ENCODE assay signal across 25 mouse cellular contexts in genomic region chr14:26297055-26297454, GRCm38 (mm10). TPM values are rescaled to one million over a fixed set of nuclear protein-coding genes. Genes with fewer than 3 reads are reported as not detected.
DNase-seq lines count a peak whose midpoint lies in the region; ATAC-seq lines count a peak whose summit lies in the region.
"Had no signal": no experiment of that assay in that cellular context is flagged by ENCODE, and none has a peak within 500 bp of the region (broad histone marks: within the 10 kb centered on the region; RNA-seq: fewer than 3 reads in every experiment).

No protein-coding gene starts in this region.

- peak; percentile 3 to 7 for DNase-seq in kidney, adult 8-10 months
- peak; percentile 27 to 31 for DNase-seq in kidney, postnatal 36 days
- DNase-seq in yolk sac, embryonic 10.5 days (ENCODE audit: low spot score), result peak; percentile 53
- DNase-seq in thymus, postnatal 0 days (ENCODE audit: low spot score), result no peak
- DNase-seq: adrenal gland, postnatal 14 days; cerebellum, adult 2 months; cerebellum, postnatal 25 days; heart, postnatal 4 days; layer of hippocampus, adult 9-11 months; lung, adult 2 months; lung, postnatal 14 days; spleen, adult 18-20 months; thymus, postnatal 36 days had no signal

- no peak overlapping the region for H3K9ac ChIP-seq in kidney, embryonic 15.5 days
- no peak overlapping the region for H3K9ac ChIP-seq in intestine, embryonic 16.5 days (ENCODE audit: low read depth, low read length)
- H3K9ac ChIP-seq: embryonic facial prominence, embryonic 12.5 days; forebrain, embryonic 12.5 days; hindbrain, embryonic 15.5 days; midbrain, embryonic 13.5 days had no signal

- H3K27ac ChIP-seq in kidney, embryonic 15.5 days, result no peak overlapping the region
- peak overlapping the region; percentile 35; the same call in 1 of the 2 replicates for H3K27ac ChIP-seq in intestine, embryonic 16.5 days (ENCODE audit: low read length)
- H3K27ac ChIP-seq: embryonic facial prominence, embryonic 12.5 days; forebrain, embryonic 12.5 days; hindbrain, embryonic 15.5 days; midbrain, embryonic 13.5 days had no signal

- ATAC-seq in kidney, embryonic 15.5 days (replicated peaks; ENCODE audit: low FRiP score), result no peak
- ATAC-seq in intestine, embryonic 16.5 days, result peak; percentile 98
- no peak for ATAC-seq in granulocyte monocyte progenitor cell, adult 5-6 weeks (replicated peaks; ENCODE audit: poor library complexity, severe bottlenecking)
- ATAC-seq: CD4-positive, CD25-positive, alpha-beta regulatory T cell, adult 4 months; midbrain, embryonic 13.5 days had no signal

- H3K27me3 ChIP-seq in kidney, embryonic 15.5 days, result no peaks in the 10 kb centered on the region
- H3K27me3 ChIP-seq in intestine, embryonic 16.5 days (replicated peaks; ENCODE audit: control insufficient read depth, insufficient read depth, low read length), result no peaks in the 10 kb centered on the region
- H3K27me3 ChIP-seq: forebrain, embryonic 12.5 days; hindbrain, embryonic 15.5 days; midbrain, embryonic 13.5 days had no signal

- H3K4me3 ChIP-seq in kidney, embryonic 15.5 days (replicated peaks), result no peak overlapping the region
- H3K4me3 ChIP-seq in intestine, embryonic 16.5 days (ENCODE audit: low read length), result no peak overlapping the region
- H3K4me3 ChIP-seq: embryonic facial prominence, embryonic 12.5 days; forebrain, embryonic 12.5 days; hindbrain, embryonic 15.5 days; midbrain, embryonic 13.5 days had no signal

- H3K4me1 ChIP-seq in kidney, embryonic 15.5 days, result no peaks in the 10 kb centered on the region
- peaks cover 3% of the 10 kb centered on the region; the same call in 1 of the 2 replicates for H3K4me1 ChIP-seq in intestine, embryonic 16.5 days (ENCODE audit: control insufficient read depth, insufficient read depth, low read length)
- H3K4me1 ChIP-seq: embryonic facial prominence, embryonic 12.5 days; forebrain, embryonic 12.5 days; hindbrain, embryonic 15.5 days; midbrain, embryonic 13.5 days had no signal

- no peaks in the 10 kb centered on the region for H3K9me3 ChIP-seq in kidney, embryonic 15.5 days (replicated peaks)
- H3K9me3 ChIP-seq in intestine, embryonic 16.5 days (ENCODE audit: control insufficient read depth, low read length), result no peaks in the 10 kb centered on the region
- H3K9me3 ChIP-seq: embryonic facial prominence, embryonic 12.5 days; forebrain, embryonic 12.5 days; hindbrain, embryonic 15.5 days; midbrain, embryonic 13.5 days had no signal

- H3K4me2 ChIP-seq in kidney, embryonic 15.5 days, result no peak overlapping the region
- no peak overlapping the region for H3K4me2 ChIP-seq in intestine, embryonic 16.5 days (ENCODE audit: low read depth, low read length)
- H3K4me2 ChIP-seq: embryonic facial prominence, embryonic 12.5 days; forebrain, embryonic 12.5 days; hindbrain, embryonic 15.5 days; midbrain, embryonic 13.5 days had no signal

- H3K36me3 ChIP-seq in kidney, embryonic 15.5 days, result no peaks in the 10 kb centered on the region
- no peaks in the 10 kb centered on the region for H3K36me3 ChIP-seq in intestine, embryonic 16.5 days (ENCODE audit: control insufficient read depth, insufficient read depth, low read length)
- H3K36me3 ChIP-seq: embryonic facial prominence, embryonic 12.5 days; forebrain, embryonic 12.5 days; hindbrain, embryonic 15.5 days; midbrain, embryonic 13.5 days had no signal

- WGBS in kidney, embryonic 15.5 days, result 74% methylated on average over 4 of the region's 4 CpGs
- 55% methylated on average over 4 of the region's 4 CpGs for WGBS in intestine, embryonic 16.5 days

RNA-seq across cellular contexts. Expression of gene Duxbl3, which starts 39.3 kb away (rescaled TPM):
- polyA plus RNA-seq in kidney, embryonic 15.5 days (2015; fragmentation: Nextera tagmentation; extraction: Ambion mirVana), result 1.7 and 2.0 TPM in 2 replicates
- 0.27 and 0.71 TPM in 2 replicates for polyA plus RNA-seq in intestine, embryonic 16.5 days (2015; fragmentation: Nextera tagmentation; extraction: Ambion mirVana)
- polyA plus RNA-seq in thymus, postnatal 0 days (2015; fragmentation: Nextera tagmentation; extraction: Ambion mirVana), result 0.77 and 0.95 TPM in 2 replicates
- total RNA-seq in granulocyte monocyte progenitor cell, adult 5-6 weeks (2014; fragmentation: Nextera tagmentation), result not detected in 2 replicates
- not detected in 2 replicates for total RNA-seq in granulocyte monocyte progenitor cell, adult 5-6 weeks (2017)
- total RNA-seq: liver, adult 2 months; megakaryocyte, adult 5-6 weeks; monocyte, adult 5-6 weeks; neutrophil, adult 5-6 weeks had no signal
- polyA plus RNA-seq: CD4-positive, CD25-positive, alpha-beta regulatory T cell, adult 4 months; liver, adult 2 months had no signal
